Mouse (Mus musculus) lung, adult 2 months (tissue): ENCODE results near the gene Zfp62. TPM values are rescaled to one million over a fixed set of nuclear protein-coding genes. Genes with fewer than 3 reads are reported as not detected.

Source experiments
- DNase-seq: peaks from one replicate; pipeline ENCODE4 v3.0.0; 2022
- H3K4me1 ChIP-seq: fragments of 200-500 bp; 2 replicates; pipeline ENCODE4 v1.6.1; 2011; ENCODE audit warnings: low read length; ENCODE audit not compliant: control insufficient read depth, insufficient read depth
- H3K4me3 ChIP-seq: fragments of 200-500 bp; replicated peaks from 2 replicates; pipeline ENCODE3; 2011; ENCODE audit warnings: low read depth, mild to moderate bottlenecking, control low read depth, low read length; ENCODE audit errors: extremely low read depth
- CTCF ChIP-seq: fragments of 200-500 bp; IDR thresholded peaks from 2 replicates; pipeline ENCODE4 v1.5.1; 2011; ENCODE audit warnings: mild to moderate bottlenecking, low read length, control low read depth; ENCODE audit not compliant: insufficient read depth
- POLR2A ChIP-seq: fragments of 200-500 bp; IDR thresholded peaks from 2 replicates; pipeline ENCODE4 v1.6.1; 2011; ENCODE audit warnings: low read depth, mild to moderate bottlenecking, control low read depth, low read length, borderline replicate concordance; ENCODE audit errors: extremely low read depth
- WGBS: fragments of 180-500 bp; shearing (Covaris S2); methylation state at CpG from one replicate; pipeline ENCODE4 v1.1.7; 2018; 5-methylcytosine and 5-hydroxymethylcytosine counted together
- polyA plus RNA-seq: library from polyadenylated mRNA; depleted of rRNA; stranded (reverse); fragments of >200 nt; gene quantifications from 2 replicates; pipeline ENCODE4 v1.2.3, GENCODE M21; 2012

The Zfp62 gene
- polyA plus RNA-seq, 1 experiment: 3.0 TPM

DNA sequence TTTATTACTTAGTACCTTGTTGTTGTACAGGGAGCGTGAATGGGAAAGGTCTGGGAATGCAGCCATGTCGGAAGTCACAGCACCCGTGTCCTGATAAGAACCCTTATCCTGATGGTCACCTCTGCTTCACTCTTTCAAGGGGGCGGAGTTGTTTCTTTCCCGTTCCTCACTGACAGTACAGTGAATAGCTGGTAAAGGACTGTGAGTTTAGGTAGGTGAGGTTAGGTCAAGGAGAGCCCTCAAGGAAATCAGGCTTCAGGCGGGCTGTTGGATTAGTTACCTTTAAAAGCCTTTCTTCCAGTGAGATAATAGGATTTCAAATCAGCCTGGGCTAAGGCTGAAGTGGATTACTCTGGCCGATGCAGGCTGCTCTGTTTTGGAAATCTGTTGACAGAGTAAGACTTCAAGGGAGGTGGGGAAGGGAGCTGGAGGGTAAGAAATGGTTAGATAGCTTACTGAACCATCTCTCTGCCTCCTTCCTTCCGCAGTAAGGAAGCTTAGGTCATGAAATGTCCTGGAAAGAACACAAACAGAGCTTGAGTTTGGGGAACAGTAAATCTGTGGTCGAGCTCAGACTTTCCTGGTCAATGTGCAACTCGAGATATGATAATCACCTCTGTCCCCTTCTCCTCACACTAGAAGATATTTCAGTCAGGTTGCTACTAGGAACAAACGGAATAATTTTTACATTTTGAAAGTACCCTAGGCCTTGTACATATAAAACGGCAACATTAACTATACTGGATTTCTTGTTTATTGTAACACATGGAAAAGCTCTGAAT is 42.7 kb downstream of the Zfp62 start:
- TF ChIP-seq POLR2A (no peak), CTCF (no peak)
- DNase-seq: no peak
- WGBS: 22% methylated on average over 12 of the region's 12 CpGs
- Histone ChIP-seq H3K4me1 (peaks cover 28% of the 10 kb centered on the region), H3K4me3 (no peak overlapping the region)

DNA sequence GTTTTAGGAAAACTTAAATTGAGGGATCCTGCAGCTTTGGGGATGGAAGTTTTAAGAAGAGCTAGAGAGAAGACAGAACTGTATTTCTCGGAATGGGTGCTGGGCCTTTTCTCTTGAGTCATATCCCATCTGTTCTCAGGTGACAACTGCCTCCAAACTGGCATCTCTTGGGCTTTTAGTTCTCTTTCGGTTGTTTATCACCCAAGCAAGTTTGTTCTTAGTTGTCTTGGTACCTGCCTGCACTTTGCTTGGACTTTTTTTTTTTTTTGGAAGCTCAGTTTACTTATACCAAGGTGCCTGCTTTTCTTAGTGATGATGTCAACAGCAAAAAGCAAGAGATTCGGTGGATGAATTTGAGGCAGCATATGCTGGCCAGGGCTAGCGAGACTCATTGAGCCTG is 43.4 kb downstream of the Zfp62 start:
- TF ChIP-seq CTCF (no peak), POLR2A (no peak)
- H3K4me3 ChIP-seq: no peak overlapping the region
- 82% methylated on average over 4 of the region's 4 CpGs for WGBS
- peaks cover 31% of the 10 kb centered on the region for H3K4me1 ChIP-seq
- DNase-seq: no peak

DNA sequence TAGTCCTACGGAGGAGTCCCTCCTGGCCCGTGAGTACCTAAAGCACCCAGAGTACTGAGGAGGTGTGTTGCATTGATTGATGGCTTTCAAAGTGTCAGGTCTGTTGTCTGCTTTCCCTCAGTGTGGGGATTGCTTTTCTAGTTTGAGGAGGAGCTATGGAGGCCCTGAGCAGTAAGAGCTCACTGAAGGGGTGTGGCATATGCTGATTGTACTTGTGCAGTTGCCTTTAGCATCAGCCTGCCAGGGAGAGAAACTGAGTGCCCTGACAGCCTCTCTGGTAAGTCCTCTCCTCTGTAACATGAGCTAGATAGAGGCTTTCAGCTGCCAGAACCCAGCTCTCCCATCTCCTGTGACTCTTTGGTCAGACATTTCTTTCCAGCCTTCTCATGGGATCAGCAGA is 44.2 kb downstream of the Zfp62 start:
- Histone ChIP-seq H3K4me3 (no peak overlapping the region), H3K4me1 (peaks cover 38% of the 10 kb centered on the region)
- WGBS: 41% methylated on average over 2 of the region's 2 CpGs
- TF ChIP-seq POLR2A: no peak
- no peak for TF ChIP-seq CTCF
- no peak for DNase-seq

DNA sequence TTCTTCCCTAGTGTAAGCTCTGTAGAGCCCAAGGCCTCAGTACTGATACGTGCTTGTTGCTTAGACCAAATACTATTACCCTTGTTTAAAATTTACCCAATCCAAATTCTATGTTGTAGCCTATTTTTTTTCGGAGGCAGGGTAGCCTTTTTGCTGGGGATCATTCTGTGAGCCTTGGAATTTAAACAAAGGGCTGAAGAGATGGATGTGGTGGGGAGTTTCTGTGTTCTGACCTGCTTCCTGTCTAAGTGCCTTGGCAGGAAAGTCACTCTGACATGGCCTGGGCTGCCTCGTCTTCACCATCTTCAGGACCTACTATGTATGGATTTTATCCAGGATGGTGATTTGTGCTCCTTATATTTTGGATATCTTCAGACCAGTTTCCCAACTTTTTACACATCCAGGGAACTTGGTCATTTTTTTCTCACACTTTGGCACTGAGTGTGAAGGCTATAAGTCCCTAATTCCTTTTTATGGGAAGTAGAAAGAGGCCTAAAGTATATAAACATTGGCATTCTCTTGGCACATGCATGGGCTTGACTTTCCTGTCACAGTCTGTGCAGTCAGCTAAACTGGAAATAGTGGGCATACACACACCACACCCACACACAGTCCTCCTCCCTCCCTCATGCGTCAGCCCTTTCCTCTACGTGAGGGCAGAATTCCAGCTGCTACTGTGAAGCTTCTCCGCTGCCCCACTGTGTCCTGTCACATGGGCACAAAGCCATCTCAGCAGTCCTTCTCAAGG is 45.3 kb downstream of the Zfp62 start:
- WGBS: 19% methylated on average over 6 of the region's 6 CpGs
- TF ChIP-seq CTCF (no peak), POLR2A (peak; percentile 27; the same call in 1 of the 2 replicates)
- Histone ChIP-seq H3K4me1 (peaks cover 41% of the 10 kb centered on the region), H3K4me3 (no peak overlapping the region)
- no peak for DNase-seq

DNA sequence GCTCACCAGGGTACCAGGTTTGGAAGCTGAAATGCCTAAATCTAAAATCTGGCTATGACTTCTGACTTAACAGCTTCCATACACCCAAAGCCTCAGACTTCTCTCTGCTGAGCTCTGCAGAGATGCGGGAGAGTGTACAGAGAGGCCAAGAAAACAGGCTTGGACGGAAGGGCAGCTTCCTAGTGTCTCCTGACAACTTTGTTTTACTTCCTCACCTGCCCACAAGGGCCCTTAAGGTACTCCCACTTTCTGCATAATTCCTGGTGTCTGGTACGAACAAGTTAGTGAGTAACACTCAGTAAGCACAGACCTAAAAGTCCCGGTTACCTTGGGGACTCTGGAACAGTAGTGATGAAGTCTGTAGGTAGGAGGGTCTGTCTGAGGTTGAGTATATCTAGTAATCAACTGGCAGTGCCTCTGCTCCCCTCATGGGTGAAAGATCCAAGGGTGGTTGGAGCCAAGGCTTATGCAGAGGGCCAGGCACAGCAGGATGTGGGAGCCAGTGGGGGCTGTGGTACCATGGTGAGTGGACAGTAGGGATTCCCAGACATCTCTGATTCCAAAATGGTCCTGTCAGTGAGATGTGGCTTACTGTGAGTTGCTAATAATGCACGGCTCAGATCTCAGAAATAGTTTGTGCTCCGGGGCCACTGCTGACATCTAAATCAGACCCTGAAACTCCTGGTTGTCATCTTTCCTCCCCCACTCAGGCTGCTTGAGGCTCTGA is 46.0 kb downstream of the Zfp62 start:
- H3K4me3 ChIP-seq: no peak overlapping the region
- TF ChIP-seq CTCF (no peak), POLR2A (no peak)
- H3K4me1 ChIP-seq: peaks cover 41% of the 10 kb centered on the region
- DNase-seq: no peak
- 29% methylated on average over 6 of the region's 6 CpGs for WGBS

DNA sequence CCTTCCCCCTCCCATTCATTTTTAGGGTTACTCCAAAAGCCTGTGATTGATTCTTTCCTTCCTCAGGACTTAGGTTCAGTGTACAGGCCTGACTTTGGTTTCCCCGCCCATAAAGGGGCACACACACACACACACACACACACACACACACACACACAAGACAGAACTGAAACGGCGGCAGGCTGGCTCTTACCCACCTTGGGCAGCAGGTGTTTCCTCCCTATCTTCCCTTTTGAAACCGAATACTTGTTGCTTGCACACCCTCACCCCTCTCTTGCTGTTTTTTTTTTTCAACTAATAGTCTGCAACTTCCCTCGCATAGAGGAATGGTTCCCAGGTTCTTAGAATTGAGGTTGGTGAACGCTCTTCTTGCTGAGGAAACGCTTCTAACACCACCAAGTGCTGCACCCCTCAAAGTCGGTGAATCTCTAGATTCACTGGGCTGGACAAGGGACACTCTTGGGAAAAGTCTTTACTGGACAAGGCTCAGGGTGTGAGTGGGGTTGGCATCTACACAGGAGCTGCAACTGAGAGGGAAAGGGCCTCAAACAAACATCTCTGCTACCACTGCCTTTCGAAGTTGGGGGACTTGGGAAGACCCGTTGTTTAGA is 46.8 kb downstream of the Zfp62 start:
- Histone ChIP-seq H3K4me3 (peak overlapping the region; percentile 75), H3K4me1 (peaks cover 41% of the 10 kb centered on the region)
- WGBS: 5% methylated on average over 10 of the region's 10 CpGs
- TF ChIP-seq CTCF (no peak), POLR2A (no peak)
- DNase-seq: no peak

DNA sequence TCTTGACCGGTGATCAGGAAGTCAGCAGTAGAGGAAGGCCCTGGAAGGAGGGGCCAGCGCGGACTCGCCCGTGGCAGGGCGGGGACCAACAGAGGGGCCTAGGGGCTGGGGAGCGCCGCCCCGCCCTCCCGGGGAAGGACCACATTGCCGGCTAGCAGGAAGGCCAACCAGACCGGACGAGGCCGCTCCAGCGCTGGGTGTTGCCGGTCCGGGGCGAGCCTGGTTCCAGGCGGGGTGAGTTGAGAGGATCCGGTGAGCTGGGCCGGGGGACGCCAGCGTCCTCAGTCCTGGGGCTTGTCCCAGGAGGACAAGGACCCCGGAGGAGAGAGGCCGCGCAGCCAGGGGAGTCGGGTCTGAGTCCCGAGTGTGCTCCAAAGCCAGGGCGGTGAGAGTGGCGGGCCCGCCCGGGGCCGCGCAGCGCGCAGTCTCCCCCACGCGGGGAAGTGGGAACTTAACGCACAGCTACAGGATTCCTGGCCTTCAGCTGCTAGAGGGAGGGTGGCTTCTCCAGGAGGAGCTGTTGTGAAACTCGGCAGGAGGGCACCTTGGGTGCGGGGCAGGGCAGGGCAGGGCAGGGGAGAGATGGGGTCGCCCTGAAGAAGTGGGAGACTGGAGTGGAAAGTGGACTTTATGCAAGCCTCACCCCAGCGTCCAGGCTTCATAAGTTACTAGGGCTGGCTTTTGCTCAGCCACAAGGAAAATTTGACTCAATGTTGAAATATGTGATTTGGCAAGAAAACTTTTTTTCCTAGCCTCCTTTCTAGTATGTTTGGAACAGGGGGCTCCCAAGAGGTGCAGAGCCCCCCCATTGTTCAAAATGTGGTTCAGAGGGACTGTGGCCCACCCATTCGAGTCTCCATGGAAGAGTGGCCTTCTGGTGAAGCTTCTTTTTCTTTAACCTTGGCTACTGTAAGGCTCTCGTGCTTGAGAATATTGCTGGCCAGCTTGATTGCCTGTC is 47.6 kb downstream of the Zfp62 start:
- WGBS: under 1% methylated on average over 45 of the region's 45 CpGs
- peak overlapping the region; percentile 75 for H3K4me3 ChIP-seq
- peak; percentile 95 for DNase-seq
- TF ChIP-seq CTCF: 0 out of 2 replicates have a peak, but pooled peaks have one; percentile 5
- TF ChIP-seq POLR2A: peak; percentile 95
- H3K4me1 ChIP-seq: peaks cover 37% of the 10 kb centered on the region

DNA sequence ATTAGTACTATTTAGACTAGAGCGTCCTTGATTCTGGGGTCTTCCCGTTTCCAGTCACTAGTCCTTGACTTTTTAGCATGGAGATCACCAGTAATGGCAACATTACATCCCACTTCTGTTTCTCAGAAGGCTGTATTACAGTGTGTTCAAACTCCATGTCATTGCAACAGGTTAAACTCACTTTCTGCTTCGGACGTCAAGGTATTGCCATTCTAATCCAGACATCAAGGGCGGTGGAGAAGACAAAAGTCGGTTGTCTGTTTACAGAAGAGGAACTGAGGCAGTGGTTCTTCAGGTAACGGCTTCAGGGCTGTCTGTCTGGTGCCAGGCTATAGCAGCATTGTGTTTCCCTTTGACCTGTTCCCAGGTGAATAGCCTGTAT is 48.3 kb downstream of the Zfp62 start:
- 22% methylated on average over 7 of the region's 7 CpGs for WGBS
- DNase-seq: no peak
- TF ChIP-seq POLR2A: no peak
- no peak for TF ChIP-seq CTCF
- H3K4me3 ChIP-seq: peak overlapping the region; percentile 75
- peaks cover 34% of the 10 kb centered on the region for H3K4me1 ChIP-seq
